Mouse (Mus musculus): ENCODE measurements around the gene Dip2b. TPM values are rescaled to one million over a fixed set of nuclear protein-coding genes. Genes with fewer than 3 reads are reported as not detected.
A peak's percentile ranks its signal among the peaks of the same experiment; 100 is the strongest.

Dip2b gene
- 15.0 and 17.2 TPM in 2 replicates for polyA plus RNA-seq (2016; fragmentation: Nextera tagmentation; extraction: Ambion mirVana)

DNA sequence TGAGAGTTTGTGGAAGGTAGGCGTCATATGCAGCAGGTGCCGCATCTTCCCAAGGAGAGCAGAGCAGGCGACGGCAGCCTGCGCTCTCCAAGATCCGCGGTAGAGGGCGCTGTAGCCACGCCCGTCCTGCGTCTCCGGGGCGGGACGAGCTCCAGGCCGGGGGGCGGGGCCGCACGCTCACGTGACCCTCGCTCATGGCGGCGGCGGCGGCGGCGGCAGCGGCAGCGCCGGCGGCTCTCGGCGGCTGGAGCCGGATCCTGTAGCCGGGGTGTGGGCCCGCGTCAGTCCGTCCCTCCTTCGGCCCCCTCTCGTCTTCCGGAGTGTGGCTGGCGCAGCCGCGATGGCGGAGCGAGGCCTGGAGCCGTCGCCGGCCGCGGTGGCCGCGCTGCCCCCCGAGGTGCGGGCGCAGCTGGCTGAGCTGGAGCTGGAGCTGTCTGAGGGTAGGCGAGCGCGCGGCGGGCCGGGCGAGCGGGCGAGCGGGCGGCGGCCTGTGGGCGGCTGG is at the start of gene Dip2b:
Dip2b (plus strand) TSS at position 195 of the 502 bp plus-strand sequence.
- peak within 1 kb of the TSS; percentile 96 for H3K9ac ChIP-seq
- H3K36me3 ChIP-seq, result no peaks in the 10 kb centered on the region
- H3K9me3 ChIP-seq, result no peaks in the 10 kb centered on the region
- H3K27me3 ChIP-seq, result peaks cover 4% of the 10 kb centered on the region
- peak; percentile 80 for ATAC-seq (ENCODE audit: insufficient number of reproducible peaks, insufficient read depth, low FRiP score, low TSS enrichment)
- H3K4me3 ChIP-seq, result peak within 1 kb of the TSS; percentile 90
- under 1% methylated on average over 51 of the region's 68 CpGs for WGBS
- H3K4me1 ChIP-seq, result peaks cover 21% of the 10 kb centered on the region
- peak within 1 kb of the TSS; percentile 76 for H3K4me2 ChIP-seq (replicated peaks)
- H3K27ac ChIP-seq, result peak within 1 kb of the TSS; percentile 97

DNA sequence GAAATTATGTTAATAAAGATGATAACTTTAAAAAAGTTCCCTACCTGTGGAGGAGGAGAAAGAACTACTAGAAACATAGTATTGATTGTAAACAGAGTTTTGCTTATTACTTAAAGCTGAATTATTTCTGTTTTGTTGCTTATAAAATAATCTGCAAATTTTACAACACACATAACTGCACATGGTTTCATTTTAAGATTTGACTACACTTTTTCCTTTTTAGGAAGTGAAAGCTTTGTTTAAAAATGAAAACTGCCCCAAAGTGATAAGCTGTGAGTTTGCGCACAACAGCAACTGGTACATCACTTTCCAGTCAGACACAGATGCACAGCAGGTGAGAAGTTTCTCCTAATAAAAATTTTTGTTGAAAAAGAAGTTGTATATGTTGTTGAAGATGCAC is 45.4 kb upstream of the Dip2b start:
- WGBS, result 100% methylated on average over 1 of the region's 1 CpGs
- H3K36me3 ChIP-seq, result peaks cover 54% of the 10 kb centered on the region
- H3K4me2 ChIP-seq (replicated peaks), result no peak overlapping the region
- no peaks in the 10 kb centered on the region for H3K9me3 ChIP-seq
- ATAC-seq (ENCODE audit: insufficient number of reproducible peaks, insufficient read depth, low FRiP score, low TSS enrichment), result no peak
- H3K4me1 ChIP-seq, result no peaks in the 10 kb centered on the region
- H3K9ac ChIP-seq, result no peak overlapping the region
- H3K4me3 ChIP-seq, result no peak overlapping the region
- H3K27me3 ChIP-seq, result no peaks in the 10 kb centered on the region
- H3K27ac ChIP-seq, result no peak overlapping the region

DNA sequence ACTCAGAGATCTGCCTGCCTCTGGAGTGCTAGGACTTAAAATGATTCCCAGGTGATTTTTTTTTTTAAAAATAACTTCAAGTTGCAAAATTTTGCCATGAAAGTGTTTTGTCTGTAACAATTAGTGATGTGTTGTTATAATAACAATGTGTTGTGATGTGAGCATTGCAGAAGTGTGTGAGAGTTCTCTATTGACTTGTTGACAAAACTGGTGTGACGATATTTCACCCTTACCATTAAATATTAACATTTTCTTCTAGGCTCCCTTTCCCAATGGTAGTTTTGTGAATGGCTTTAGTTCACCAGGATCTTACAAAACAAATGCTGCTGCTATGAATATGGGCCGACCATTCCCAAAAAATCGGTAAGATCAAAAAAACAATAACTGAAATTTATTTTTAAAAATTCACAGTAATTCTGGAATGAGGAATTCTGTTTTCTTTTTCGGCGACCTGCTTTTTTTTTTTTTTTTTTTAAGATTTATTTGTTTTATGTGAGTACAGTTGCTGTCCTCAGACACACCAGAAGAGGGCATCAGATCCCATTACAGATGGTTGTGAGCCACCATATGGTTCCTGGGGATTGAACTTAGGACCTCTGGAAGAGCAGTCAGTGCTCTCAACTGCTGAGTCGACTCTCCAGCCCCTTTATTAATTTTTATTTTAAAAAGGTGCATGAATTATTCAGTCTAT is 41.2 kb upstream of the Dip2b start:
- H3K9me3 ChIP-seq, result no peaks in the 10 kb centered on the region
- H3K4me3 ChIP-seq, result no peak overlapping the region
- no peak overlapping the region for H3K4me2 ChIP-seq (replicated peaks)
- whole genome bisulfite sequencing, result 95% methylated on average over 6 of the region's 6 CpGs
- ATAC-seq (ENCODE audit: insufficient number of reproducible peaks, insufficient read depth, low FRiP score, low TSS enrichment), result no peak
- H3K36me3 ChIP-seq, result peaks cover 48% of the 10 kb centered on the region
- H3K27me3 ChIP-seq, result no peaks in the 10 kb centered on the region
- no peak overlapping the region for H3K9ac ChIP-seq
- no peaks in the 10 kb centered on the region for H3K4me1 ChIP-seq
- no peak overlapping the region for H3K27ac ChIP-seq

DNA sequence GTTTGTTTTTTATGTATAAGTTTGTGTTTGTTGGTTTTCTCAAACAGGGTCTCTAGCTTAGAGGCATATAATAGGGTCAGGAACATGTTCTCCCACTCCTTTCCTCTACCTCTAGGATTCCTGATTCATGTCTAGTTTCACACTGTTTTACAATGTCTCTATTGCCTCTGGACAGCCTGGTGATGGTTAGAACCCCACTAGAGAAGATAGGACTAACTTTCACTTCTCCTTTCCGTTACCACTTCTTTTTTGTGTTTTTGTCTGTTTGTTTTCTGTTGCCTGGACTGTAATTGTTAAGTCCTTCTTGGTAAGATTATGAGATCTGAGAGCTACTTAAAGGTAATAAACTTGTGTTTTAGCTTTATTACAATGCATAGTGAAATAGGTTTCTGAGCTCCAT is 39.1 kb upstream of the Dip2b start:
- no peaks in the 10 kb centered on the region for H3K27me3 ChIP-seq
- ATAC-seq (ENCODE audit: insufficient number of reproducible peaks, insufficient read depth, low FRiP score, low TSS enrichment), result no peak
- 96% methylated on average over 1 of the region's 1 CpGs for WGBS
- H3K4me1 ChIP-seq, result no peaks in the 10 kb centered on the region
- no peak overlapping the region for H3K9ac ChIP-seq
- H3K36me3 ChIP-seq, result peaks cover 52% of the 10 kb centered on the region
- H3K27ac ChIP-seq, result no peak overlapping the region
- H3K9me3 ChIP-seq, result no peaks in the 10 kb centered on the region
- H3K4me3 ChIP-seq, result no peak overlapping the region
- no peak overlapping the region for H3K4me2 ChIP-seq (replicated peaks)

DNA sequence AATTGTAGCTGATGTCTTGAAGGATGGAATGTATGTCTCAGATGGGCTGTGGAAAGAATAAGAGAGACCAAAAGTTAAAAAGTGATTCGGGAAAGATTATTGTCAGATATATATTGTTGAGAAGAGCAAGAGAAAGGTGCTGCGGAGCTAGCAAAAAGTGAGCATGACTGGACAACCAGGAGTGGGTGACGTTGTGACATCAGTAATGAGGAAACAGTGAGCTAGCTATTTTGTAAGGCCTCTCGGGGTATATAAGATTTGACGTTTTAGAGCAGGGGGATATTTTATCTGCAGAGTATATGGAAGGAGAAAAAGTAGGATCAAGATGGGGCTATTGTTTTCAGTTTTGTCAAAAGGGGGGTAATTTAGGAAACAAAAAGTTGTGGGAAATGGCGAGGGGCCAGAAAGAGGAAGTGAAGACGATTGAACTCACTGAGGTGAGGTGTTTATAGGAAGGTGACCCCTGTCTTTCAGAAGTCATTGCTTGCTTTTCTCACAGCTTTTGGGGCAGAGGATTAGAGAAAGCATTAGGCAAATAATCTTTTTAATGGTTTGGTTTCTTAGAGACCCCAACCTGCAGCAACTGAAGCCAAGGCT is 33.7 kb upstream of the Dip2b start:
- H3K27me3 ChIP-seq, result no peaks in the 10 kb centered on the region
- no peaks in the 10 kb centered on the region for H3K9me3 ChIP-seq
- no peak overlapping the region for H3K27ac ChIP-seq
- 90% methylated on average over 7 of the region's 7 CpGs for WGBS
- H3K4me1 ChIP-seq, result no peaks in the 10 kb centered on the region
- ATAC-seq (ENCODE audit: insufficient number of reproducible peaks, insufficient read depth, low FRiP score, low TSS enrichment), result no peak
- H3K36me3 ChIP-seq, result peaks cover 70% of the 10 kb centered on the region
- H3K4me2 ChIP-seq (replicated peaks), result no peak overlapping the region
- H3K9ac ChIP-seq, result no peak overlapping the region
- no peak overlapping the region for H3K4me3 ChIP-seq

DNA sequence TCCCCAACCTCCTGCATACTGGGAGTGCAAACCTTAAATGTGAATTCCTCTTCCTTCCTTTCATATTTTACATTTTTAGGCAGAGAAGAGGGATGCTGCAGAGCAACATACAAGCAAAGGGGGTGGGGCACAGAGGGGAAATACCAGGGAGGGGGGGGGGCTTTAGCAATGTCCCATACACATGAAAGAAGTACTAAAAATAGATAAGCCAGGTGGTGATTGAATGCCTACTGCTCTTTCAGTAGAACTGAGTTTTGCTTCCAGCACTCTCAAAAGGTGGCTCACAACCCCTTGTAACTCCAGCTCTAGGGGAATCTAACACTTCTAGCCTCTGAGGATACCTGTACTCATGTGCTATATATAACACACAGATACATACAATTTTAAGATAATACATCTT is 32.3 kb upstream of the Dip2b start:
- ATAC-seq (ENCODE audit: insufficient number of reproducible peaks, insufficient read depth, low FRiP score, low TSS enrichment), result no peak
- Histone ChIP-seq H3K4me1 (no peaks in the 10 kb centered on the region), H3K27ac (no peak overlapping the region), H3K9ac (no peak overlapping the region), H3K4me3 (no peak overlapping the region), H3K4me2 (replicated peaks) (no peak overlapping the region), H3K27me3 (no peaks in the 10 kb centered on the region), H3K36me3 (peaks cover 77% of the 10 kb centered on the region), H3K9me3 (no peaks in the 10 kb centered on the region)

DNA sequence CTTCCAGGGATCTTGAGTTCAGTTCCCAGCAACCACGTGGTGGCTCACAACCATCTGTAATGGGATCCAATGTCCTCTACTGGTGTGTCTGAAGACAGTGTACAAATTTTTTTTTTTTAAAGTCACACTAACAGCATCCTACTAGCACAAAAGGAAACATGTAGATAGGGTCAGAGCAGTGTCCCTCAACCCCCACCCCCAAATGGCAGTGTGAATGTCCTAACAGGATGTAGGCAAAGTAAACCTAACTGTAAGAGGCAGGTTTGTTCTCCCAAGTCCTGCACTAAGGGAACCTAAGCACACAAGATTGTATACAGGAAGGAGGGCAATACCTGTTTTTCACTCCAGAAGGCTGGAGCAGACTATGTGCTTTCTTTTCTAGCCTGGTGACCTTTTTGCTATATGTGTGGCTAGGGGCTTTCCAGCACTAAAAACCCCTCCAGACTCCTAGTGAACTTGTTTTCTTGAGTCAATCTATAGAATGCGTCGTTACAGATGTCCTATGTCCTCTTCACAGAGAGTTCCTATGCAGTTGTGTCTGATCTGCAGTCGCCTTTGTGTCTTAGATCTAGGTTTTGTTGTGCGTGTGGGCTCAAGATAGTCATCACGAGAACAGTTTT is 20.1 kb upstream of the Dip2b start:
- 78% methylated on average over 6 of the region's 6 CpGs for WGBS
- H3K9me3 ChIP-seq, result no peaks in the 10 kb centered on the region
- H3K9ac ChIP-seq, result no peak overlapping the region
- no peak overlapping the region for H3K4me2 ChIP-seq (replicated peaks)
- H3K36me3 ChIP-seq, result peaks cover 11% of the 10 kb centered on the region
- no peaks in the 10 kb centered on the region for H3K4me1 ChIP-seq
- H3K27me3 ChIP-seq, result no peaks in the 10 kb centered on the region
- no peak overlapping the region for H3K27ac ChIP-seq
- no peak for ATAC-seq (ENCODE audit: insufficient number of reproducible peaks, insufficient read depth, low FRiP score, low TSS enrichment)
- no peak overlapping the region for H3K4me3 ChIP-seq

DNA sequence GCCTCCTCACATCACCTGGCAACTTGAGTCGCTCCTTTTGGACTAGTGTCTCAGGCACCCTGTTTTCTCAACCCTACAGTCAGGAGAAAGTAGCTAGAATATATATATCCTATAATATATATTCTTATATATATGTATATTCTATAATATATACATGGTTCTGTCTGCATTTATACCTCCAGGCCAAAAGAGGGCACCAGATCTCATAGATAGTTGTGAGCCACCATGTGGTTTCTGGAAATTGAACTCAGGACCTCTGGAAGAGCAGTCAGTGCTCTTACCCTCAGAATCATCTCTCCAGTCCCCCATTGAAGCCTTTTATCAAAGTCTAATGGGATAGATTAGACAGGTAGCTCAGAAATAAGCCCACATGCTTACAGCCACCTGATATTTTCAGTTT is 17.3 kb upstream of the Dip2b start:
- H3K9ac ChIP-seq, result no peak overlapping the region
- peaks cover 4% of the 10 kb centered on the region for H3K36me3 ChIP-seq
- no peak for ATAC-seq (ENCODE audit: insufficient number of reproducible peaks, insufficient read depth, low FRiP score, low TSS enrichment)
- H3K9me3 ChIP-seq, result no peaks in the 10 kb centered on the region
- H3K4me3 ChIP-seq, result no peak overlapping the region
- no peaks in the 10 kb centered on the region for H3K27me3 ChIP-seq
- 84% methylated on average over 1 of the region's 1 CpGs for WGBS
- no peak overlapping the region for H3K4me2 ChIP-seq (replicated peaks)
- no peaks in the 10 kb centered on the region for H3K4me1 ChIP-seq
- H3K27ac ChIP-seq, result no peak overlapping the region

DNA sequence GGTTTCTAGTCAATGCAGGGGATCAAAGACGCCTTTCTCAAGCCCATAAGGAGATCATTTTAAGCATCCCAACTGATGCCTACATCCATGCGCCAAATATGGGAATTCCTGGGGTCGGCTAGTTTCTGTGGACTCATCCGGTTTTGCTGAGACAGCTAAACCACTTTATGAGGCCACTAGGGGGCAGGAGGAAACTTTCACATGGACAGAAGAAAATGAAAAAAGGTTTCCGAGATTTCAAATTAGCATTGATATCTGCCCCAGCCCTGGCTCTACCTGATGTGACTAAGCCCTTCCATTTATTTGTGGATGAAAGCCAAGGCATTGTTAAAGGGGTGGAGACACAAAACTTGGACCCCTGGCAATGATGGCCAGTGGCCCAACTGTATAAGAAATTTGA is 15.5 kb upstream of the Dip2b start:
- no peaks in the 10 kb centered on the region for H3K4me1 ChIP-seq
- H3K4me2 ChIP-seq (replicated peaks), result no peak overlapping the region
- no peak overlapping the region for H3K4me3 ChIP-seq
- no peak overlapping the region for H3K9ac ChIP-seq
- no peaks in the 10 kb centered on the region; the same call in 1 of the 2 replicates for H3K36me3 ChIP-seq
- no peak overlapping the region for H3K27ac ChIP-seq
- ATAC-seq (ENCODE audit: insufficient number of reproducible peaks, insufficient read depth, low FRiP score, low TSS enrichment), result no peak
- H3K9me3 ChIP-seq, result no peaks in the 10 kb centered on the region
- no peaks in the 10 kb centered on the region for H3K27me3 ChIP-seq
- WGBS, result 22% methylated on average over 5 of the region's 5 CpGs

DNA sequence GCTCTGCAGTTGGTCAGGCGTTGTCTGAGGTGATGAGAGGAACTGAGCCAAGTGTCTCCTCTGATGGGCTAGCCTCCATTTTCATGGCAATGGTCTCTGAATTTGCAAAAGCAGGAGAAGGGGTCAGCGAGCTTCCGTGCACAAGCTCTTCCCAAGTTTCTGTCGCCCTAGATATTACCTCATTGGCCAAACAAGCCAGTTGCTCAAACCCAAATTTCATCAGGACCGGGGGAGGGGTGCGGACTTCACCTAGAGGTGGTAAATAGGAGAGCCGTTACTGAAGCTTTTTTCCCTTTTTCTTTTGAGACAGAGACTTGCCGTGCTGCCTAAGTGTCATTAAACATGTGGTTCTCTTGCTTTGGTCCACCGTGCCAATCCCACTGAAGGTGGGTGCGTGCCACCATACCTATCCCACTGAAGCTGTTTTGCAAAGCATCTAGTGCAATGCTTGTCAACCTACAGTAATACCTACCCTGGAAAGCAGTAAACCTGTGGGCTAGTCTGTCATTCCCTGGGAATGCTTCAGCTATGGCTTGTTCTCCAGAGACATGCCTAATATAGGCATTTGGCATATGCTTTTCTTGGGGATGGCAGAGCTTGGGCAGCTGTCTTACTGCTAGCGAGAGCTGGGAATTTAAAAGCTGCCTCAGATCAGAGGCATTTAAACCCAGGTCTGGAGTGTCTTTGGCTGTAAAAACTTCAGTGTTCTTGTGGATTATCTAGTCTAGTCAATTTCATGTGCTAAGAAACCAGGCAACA is 13.2 kb upstream of the Dip2b start:
- Histone ChIP-seq H3K4me2 (replicated peaks) (no peak overlapping the region), H3K9me3 (no peaks in the 10 kb centered on the region), H3K36me3 (no peaks in the 10 kb centered on the region; the same call in 1 of the 2 replicates), H3K27me3 (no peaks in the 10 kb centered on the region), H3K4me1 (no peaks in the 10 kb centered on the region), H3K27ac (no peak overlapping the region), H3K4me3 (no peak overlapping the region), H3K9ac (no peak overlapping the region)
- ATAC-seq (ENCODE audit: insufficient number of reproducible peaks, insufficient read depth, low FRiP score, low TSS enrichment), result no peak
- 75% methylated on average over 11 of the region's 11 CpGs for WGBS

DNA sequence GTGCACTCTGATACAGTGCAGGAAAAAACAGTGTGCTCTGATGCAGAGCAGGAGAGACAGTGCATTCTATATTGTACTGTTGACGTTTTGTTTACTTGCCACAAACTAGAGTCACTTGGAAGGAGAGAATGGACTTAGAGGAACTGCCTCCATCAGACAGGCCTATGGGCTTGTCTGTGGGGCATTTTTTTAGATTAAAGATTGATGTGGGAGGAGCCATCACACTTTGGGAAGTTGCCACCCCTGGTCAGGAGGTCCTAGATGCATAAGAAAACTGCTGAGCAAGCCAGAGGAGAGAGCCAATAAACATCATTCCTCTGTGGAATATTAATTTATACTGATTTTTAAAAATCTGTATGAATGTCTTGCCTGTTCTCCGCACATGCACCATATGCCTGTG is 10.3 kb upstream of the Dip2b start:
- Histone ChIP-seq H3K36me3 (no peaks in the 10 kb centered on the region), H3K9me3 (no peaks in the 10 kb centered on the region), H3K4me3 (no peak overlapping the region), H3K4me2 (replicated peaks) (no peak overlapping the region), H3K27ac (no peak overlapping the region), H3K4me1 (no peaks in the 10 kb centered on the region), H3K27me3 (no peaks in the 10 kb centered on the region), H3K9ac (no peak overlapping the region)
- no peak for ATAC-seq (ENCODE audit: insufficient number of reproducible peaks, insufficient read depth, low FRiP score, low TSS enrichment)
- WGBS, result 75% methylated on average over 2 of the region's 2 CpGs
